Mouse (Mus musculus) left cerebral cortex, postnatal 14 days (tissue): ENCODE measurements around the gene Gm14403. TPM values are rescaled to one million over a fixed set of nuclear protein-coding genes. Genes with fewer than 3 reads are reported as not detected.
"Not testable (repeated sequence)": the region's sequence is repeated elsewhere in the genome, so short reads cannot be mapped to it uniquely, and the experiment has no call there.

Experiments used
- DNase-seq, 2 experiments: peaks; one replicate each; pipeline ENCODE4 v3.0.0; 2021 to 2022; ENCODE audit warnings: low spot score in 2 of 2, mixed read lengths in 1 of 2
- intact Hi-C: fragments of 180-260 bp; cut with DNase I; formaldehyde crosslinking; loops from one replicate; pipeline ENCODE4 v1.15.1; 2025
- long read RNA-seq, 2 experiments: library from polyadenylated mRNA; stranded (forward); transcript quantifications; one replicate each; pipeline ENCODE4 v2.0.0; 2021
- total RNA-seq, 2 experiments: library from RNA; stranded (reverse); gene quantifications; 2 replicates each; pipeline ENCODE4 v1.2.3; 2021

The Gm14403 gene
- 10 to 100 TPM; 20.9 to 21.9 TPM for total RNA-seq
- long read RNA-seq, experiment 1, partial matches to known transcripts: 3 of 13 reads
- long read RNA-seq, experiment 1, other reads (novel, unspliced or antisense): 9 of 13 reads
- long read RNA-seq, experiment 2, partial matches to known transcripts: 3 of 11 reads
- long read RNA-seq, experiment 2, other reads (novel, unspliced or antisense): 8 of 11 reads

DNA sequence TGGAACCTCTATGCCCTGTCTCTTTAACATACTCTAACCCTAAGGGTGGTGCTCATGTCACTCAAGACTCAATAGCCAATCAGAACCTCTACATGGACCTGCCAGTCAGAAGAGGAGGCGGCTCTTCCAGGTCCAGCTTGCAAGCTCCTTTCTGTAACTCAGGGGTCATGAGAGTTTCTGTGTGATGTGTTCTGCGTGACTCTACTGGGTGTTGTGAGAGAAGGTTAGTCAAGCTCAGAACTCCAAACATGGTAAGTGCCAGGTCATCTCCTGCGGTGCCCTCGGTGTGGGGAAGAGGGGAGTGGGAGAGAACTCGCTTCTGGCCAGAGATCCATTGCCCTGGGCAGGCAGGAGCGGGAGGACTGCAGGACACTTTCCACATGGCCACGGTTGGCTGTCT is at the start of gene Gm14403:
Gene Gm14403, plus strand, starts transcription at position 149 of the 400 bp plus-strand sequence.
- intact Hi-C loops, DNase-seq: not testable (repeated sequence)

DNA sequence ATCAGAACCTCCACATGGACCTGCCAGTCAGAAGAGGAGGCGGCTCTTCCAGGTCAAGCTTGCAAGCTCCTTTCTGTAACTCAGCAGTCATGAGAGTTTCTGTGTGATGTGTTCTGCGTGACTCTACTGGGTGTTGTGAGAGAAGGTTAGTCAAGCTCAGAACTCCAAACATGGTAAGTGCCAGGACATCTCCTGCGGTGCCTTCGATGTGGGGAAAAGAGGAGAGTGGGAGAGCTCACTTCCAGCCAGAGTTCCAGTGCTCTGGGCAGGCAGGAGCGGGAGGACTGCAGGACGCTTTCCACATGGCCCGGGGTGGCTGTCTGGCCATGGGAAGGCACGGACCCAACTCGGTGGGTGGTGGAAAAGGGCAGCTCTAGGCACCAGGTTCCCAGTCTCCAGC is 33.3 kb upstream of the Gm14403 start, which contains the start of gene Zfp970:
Gene Zfp970, plus strand, starts transcription at position 58 of the 400 bp plus-strand sequence.
- DNase-seq, intact Hi-C loops: not testable (repeated sequence)

DNA sequence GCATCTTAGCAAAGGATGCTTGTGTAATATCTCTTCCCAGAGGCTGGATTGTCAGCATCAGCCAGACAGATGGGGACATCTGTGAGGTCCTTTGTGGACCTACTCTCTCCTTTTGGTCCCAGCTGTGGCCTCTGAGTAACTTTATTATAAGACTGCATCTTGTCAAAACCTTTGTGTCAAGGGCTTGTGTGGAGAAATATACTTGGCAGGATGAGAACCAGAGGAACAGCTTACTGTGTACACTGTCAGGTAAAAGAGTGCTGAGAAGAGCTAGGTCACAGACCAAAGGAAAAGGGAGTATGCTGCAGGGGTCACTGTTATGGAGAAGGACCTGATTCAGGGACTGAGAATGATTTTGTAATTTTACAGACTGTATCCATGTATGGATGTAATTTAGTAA is 29.8 kb upstream of the Gm14403 start:
- DNase-seq, intact Hi-C loops: not testable (repeated sequence)

DNA sequence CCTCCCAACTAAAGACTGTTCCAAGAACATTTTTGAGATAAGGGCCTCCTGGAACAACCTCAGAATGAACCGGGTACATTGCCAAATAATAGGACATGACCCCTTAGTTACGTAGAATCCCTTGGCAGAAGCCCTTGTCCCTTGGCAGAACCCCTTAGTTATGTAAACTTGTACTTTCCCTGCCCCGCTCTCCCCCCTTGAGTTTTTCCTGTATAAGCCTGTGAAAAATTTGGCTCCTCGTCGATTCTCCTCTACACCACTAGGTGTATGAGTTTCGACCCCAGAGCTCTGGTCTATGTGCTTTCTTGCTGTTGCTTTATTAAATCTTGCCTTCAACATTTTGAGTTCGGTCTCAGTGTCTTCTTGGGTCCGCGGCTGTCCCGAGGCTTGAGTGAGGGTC is 25.8 kb upstream of the Gm14403 start:
- DNase-seq, intact Hi-C loops: not testable (repeated sequence)

DNA sequence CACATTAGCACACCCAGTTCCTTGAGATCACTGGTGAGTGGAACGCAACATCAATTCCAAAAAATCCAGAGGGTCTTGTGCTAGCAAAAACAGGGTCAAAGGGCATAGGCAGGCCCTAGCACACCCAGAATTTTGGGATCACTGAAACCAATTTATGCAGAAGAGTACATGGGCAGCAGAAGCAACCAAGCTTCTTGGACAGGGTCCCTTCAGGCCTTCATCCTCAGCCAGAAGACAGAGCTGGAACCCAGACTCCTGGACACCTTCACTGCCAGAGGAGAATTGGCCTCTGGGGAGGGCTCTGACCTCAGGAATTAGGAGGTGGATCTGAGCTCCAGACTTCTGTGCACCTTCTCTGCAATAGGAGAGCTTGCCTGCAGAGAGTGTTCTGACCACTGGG is 16.0 kb upstream of the Gm14403 start:
- intact Hi-C loops, DNase-seq: not testable (repeated sequence)

DNA sequence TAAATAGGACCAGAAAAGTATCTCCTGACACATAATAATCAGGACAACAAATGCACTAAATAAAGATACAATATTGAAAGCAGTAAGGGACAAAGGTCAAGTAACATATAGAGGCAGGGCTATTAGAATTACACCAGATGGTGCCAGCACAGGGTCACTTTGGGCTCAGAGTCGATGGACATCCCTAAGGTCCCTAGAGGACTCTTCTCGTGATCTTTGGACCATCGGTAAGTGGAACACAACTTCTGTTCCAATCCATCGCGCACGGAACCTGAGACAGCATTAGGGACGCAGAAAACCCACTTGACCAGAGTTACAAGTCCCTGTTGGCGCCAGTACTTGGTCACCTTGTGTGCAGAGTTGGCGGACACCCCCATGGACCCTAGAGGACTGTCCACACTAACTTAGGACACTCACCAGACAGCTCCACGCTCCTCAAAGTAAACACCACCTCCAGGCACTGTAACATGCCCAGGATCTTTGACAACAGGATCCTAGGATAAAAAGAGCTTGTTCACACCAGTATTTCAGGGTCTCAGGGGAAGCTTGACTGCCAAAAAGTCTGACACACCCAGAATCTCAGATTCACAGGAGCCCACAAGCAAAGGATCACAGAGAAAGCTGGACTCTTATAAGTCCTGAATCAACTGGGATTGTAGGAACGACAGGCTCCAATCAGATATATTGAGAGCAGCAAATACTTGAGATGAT is 14.6 kb upstream of the Gm14403 start:
- DNase-seq, intact Hi-C loops: not testable (repeated sequence)

DNA sequence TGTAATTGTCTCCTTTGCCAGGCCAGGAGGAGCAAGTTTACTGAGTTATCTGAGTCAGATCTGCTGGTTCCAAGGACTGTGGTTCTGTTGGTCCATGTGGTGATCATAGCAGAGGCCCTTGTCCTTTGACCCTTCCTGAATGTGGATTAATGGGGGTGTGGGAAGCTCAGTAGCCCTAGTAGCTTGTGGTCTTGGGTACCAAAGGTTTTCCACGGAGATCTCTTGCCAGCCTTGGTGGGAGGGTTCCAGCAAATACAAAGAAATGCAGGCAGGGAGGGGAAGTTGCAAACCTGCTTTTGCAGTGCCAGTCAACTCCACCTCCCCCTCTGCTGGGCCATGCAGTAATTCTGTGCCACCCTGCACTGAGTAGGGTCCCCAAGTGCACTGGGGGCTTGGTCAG is 1.2 kb downstream of the Gm14403 start:
- intact Hi-C loops, DNase-seq: not testable (repeated sequence)

DNA sequence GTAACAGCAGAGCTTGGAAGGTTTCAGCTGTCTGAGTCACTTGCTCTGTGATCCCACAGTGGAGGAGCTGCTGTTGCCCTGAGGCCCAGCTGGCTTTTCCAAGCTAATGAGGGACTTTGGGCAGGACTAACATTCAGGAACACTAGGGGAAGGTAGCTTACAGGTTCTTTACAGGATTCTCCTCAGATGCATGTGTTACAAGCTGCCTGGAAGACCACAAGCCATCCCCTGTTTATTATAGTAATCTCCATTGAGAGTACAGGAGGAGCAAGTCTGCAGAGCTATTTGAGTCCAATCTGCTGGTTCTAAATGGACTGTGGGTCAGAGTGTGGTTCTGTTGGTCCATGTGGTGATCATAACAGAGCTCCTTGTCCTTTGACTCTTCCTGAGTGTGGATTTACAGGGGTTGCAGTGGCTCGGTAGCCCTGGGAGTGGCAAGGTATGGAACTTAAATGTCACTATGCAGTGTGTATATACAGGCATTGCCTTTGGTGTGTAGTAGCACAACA is 7.2 kb downstream of the Gm14403 start:
- intact Hi-C loops: not testable (repeated sequence)

DNA sequence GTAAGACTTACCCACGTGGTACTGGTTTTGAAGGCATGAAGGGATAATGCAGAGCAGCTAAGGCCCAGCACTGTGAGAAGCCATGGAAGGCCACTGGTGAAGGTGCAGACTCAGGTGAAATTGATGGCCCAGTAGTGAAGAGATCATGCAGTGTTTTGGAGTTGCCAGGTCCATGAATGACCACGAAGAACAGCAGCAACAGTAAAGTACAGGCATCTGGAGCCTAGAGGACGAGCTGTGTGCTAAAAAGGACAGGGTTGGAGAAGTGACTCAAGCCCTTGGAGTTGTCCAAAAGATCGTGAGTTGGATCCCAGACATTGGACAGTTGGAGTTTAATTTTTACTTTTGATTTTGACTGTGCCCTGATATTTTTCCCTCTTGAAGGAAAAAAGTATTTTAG is 13.4 kb downstream of the Gm14403 start:
- intact Hi-C loops, DNase-seq: not testable (repeated sequence)

More for the DNA sequence above, 7.2 kb downstream of the Gm14403 start:
- not testable (repeated sequence) for DNase-seq

DNA sequence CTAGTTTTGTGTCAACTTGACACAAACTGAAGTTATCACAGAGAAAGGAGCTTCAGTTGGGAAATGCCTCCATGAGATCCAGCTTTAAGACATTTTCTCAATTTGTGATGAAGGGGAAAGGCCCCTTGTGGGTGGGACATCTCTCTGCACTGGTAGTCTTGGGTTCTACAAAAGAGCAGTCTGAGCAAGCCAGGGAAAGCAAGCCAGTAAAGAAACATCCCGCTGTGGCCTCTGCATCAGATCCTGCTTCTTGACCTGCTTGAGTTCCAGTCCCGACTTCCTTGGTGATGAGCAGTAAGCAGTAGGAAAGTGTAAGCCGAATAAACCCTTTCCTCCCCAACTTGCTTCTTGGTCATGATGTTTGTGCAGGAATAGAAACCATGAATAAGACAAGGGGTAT is 14.0 kb downstream of the Gm14403 start:
- intact Hi-C loops, DNase-seq: not testable (repeated sequence)

DNA sequence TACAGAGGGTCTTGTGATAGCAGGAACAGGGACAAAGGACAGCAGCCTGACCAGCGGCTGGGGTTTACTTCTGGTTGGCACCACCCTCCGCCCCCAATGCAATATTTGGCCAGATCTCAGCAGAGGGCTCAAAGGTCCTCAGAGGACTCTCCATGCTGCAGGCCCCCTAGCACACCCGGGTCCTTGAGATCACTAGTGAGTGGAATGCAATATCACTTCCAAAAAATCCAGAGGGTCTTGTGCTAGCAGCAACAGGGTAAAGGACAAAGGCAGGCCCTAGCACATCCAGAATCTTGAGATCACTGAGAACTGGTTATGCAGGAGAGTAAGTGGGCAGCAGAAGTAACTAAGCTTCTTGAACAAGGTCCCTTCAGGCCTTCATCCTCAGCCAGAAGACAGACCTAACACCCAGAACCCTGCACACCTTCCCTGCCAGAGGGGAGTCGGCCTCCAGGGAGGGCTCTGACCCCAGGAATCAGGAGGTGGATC is 16.0 kb downstream of the Gm14403 start:
- intact Hi-C loops, DNase-seq: not testable (repeated sequence)

DNA sequence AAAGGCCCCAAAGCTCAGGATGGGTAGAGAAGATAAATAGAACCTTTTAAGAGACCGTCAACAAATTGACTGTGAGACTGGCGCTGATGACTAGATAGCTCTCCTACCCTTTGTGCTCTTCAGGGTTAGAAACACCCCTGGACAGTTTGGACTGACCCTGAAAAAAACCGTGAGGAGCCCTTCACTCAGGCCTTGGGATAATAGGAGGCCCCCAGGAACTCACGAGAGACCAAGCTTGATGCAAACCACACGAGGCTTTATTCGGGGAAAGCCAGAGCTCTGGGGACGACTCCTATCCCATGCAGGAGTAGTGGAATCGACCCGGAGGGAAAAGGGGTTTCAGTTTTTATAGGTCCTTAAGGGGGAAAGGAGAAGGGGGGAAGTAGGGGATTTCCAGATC is 19.7 kb downstream of the Gm14403 start:
- intact Hi-C loops, DNase-seq: not testable (repeated sequence)

DNA sequence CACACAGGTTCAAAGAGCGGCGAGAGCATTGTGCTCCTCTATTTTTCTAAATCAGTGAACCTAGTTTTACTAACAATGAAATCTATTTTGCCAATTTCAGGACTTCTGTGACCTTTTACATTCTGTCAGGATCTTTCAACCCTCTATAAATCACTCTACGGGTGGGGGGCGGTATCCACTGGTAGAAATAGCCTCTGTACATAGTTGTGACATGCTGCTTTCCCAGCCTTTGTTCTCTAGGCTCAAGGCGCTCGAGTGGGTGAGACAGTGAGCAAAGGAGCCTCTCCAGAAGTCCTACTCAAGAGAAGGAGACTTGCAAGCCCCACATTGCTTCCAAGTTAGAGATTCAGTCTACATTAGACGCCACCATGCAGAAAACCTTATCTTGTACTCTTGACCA is 20.3 kb downstream of the Gm14403 start:
- DNase-seq: not testable (repeated sequence)

DNA sequence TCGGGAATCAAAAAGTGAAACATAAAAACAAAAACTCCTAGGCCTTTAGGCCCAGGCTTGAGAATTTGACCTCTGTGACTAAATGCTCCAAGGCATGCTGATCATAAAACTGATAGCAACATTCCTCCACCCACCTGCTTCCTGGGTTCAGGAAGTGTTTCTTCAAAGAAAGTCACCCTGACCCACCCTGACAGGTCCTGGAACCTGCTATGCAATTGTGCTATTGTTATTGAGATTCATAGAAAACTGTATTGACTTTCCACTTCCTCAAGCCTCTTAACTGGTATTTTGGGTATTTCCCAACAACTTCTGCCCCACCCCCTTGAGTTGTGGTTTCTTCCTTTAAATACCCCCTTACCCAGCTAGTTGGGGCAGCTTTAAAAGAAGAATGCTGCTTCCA is 20.9 kb downstream of the Gm14403 start:
- intact Hi-C loops, DNase-seq: not testable (repeated sequence)

More for the DNA sequence above, 20.3 kb downstream of the Gm14403 start:
- intact Hi-C loops: not testable (repeated sequence)

DNA sequence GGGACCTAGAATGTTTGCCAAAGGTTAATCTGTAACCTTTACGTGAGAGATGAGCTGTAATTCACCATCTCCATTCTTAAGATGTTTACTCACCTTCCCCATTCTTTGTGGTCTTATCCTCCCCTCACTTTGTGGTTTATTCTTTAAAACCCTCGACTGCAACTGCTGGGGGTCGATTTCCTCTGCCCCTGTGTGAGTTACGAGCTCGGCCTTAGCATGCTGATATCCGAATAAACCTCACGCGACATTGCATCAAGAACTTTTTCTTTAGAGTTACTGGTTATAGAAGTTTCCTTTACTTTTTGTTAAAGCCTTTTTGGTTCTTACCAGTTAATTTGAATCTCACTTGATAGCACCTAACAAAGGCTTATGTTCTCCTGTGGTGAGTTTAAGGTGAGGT is 22.0 kb downstream of the Gm14403 start:
- intact Hi-C loops: no loop called here
- DNase-seq: no peak

DNA sequence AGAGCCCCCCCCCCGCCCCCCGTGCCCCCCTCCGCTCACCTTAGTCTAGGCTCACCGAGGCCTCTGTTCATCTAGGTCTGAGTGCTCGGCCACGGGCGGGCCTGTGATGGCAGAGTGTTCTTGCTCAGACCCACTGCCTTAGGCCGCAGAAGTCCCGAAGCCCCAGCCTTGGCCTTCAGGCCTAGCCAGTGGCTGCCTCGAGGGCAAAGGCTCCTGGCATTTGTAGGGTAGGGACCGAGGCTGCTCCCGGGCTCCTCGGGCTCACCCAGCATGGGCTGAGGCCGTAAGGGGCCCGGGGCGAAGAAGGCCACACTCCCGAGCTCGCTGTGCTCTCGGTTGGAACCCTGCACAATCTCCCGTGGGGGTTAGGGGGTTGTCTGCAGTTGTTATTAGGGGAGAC is 25.0 kb downstream of the Gm14403 start:
- intact Hi-C loops: no loop called here
- no peak for DNase-seq

DNA sequence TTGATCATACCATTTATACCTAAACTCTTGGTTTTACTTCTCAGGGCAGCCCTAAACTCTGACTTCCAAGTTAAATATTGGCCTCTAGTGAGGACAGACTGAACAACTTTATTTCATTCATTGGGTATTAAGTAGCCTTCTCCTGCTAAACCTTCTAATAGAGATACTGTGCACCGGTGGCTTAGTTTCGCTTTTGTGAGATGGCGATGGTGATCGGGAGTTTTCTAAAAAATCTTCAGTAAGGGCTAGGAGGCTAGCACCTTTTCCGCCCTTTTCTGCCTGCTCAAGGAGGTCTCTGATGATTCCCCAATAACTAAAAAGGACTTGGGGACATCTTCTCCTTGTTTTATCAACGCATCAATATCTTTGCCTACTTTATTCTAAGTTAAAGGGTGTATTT is 25.7 kb downstream of the Gm14403 start:
- DNase-seq, intact Hi-C loops: not testable (repeated sequence)

DNA sequence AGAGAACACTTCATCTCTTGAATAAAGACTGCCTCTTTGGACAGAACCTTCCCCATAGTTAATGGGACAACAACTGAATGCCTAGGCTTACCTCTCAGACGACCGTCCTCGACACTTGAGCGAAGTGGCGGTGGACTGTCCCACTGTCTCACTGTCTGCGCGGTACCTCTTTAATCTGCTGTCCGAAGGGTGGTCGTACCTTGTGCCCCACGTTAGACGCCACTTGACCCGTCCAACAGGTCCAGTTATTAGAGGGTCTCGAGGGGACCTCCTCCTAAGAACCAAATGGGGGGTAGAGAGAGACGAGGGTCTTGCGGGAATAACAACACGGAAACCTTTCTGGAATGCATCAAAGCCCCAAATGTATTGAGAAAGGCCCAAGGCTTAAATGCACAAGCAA is 26.2 kb downstream of the Gm14403 start:
- DNase-seq, intact Hi-C loops: not testable (repeated sequence)

DNA sequence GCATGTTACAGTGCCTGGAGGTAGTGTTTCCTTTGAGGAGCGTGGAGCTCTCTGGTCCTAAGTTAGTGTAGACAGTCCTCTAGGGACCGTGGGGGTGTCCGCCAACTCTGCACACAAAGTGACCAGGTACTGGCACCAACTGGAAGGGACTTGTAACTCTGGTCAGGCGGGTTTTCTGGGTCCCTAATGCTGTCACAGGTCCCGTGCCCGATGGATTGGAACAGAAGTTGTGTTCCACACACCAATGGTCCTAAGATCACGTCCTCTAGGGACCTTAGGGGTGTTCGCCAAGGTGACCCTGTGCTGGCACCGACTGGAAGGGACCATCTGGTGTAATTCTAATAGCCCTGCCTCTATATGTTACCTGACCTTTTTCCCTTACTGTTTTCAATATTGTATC is 37.9 kb downstream of the Gm14403 start:
- DNase-seq: no peak
- intact Hi-C loops: no loop called here

DNA sequence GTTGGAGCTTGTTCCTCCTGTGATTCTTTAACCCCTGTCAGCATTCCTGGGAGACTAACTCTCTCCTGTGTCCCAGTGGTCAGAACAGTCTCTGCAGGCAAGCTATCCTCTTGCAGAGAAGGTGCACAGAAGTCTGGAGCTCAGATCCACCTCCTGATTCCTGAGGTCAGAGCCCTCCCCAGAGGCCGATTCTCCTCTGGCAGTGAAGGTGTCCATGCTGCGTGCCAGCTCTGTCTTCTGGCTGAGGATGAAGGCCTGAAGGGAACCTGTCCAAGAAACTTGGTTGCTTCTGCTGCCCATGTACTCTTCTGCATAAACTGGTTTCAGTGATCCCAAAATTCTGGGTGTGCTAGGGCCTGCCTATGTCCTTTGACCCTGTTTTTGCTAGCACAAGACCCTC is 39.1 kb downstream of the Gm14403 start:
- intact Hi-C loops, DNase-seq: not testable (repeated sequence)
